Mouse (Mus musculus) embryonic facial prominence, embryonic 12.5 days (tissue): ENCODE data around the gene Eef1akmt4. TPM values are rescaled to one million over a fixed set of nuclear protein-coding genes. Genes with fewer than 3 reads are reported as not detected.

ENCODE experiments used
- ATAC-seq: fragments of 200-750 bp; cut with Nextera tagmentation; 2 replicates; pipeline ENCODE4 v1.8.0; 2017; ENCODE audit not compliant: insufficient number of reproducible peaks, insufficient read depth, low FRiP score, low TSS enrichment
- H3K27ac ChIP-seq: fragments of 300-500 bp; sonication (generic); 2 replicates; pipeline ENCODE4 v1.5.1; 2016; ENCODE audit warnings: mild to moderate bottlenecking
- H3K27me3 ChIP-seq: fragments of 300-500 bp; sonication (generic); 2 replicates; pipeline ENCODE4 v1.6.1; 2016; ENCODE audit warnings: mild to moderate bottlenecking, moderate library complexity
- H3K36me3 ChIP-seq: fragments of 300-500 bp; sonication (generic); 2 replicates; pipeline ENCODE4 v1.6.1; 2016; ENCODE audit warnings: mild to moderate bottlenecking
- H3K4me1 ChIP-seq: fragments of 300-500 bp; sonication (generic); 2 replicates; pipeline ENCODE4 v1.6.1; 2016
- H3K4me2 ChIP-seq: fragments of 300-500 bp; sonication (generic); replicated peaks from 2 replicates; pipeline ENCODE4 v1.6.1; 2016; ENCODE audit warnings: mild to moderate bottlenecking, moderate library complexity
- H3K4me3 ChIP-seq: fragments of 300-500 bp; sonication (generic); 2 replicates; pipeline ENCODE4 v1.5.1; 2016; ENCODE audit warnings: mild to moderate bottlenecking
- H3K9ac ChIP-seq: fragments of 300-500 bp; sonication (generic); 2 replicates; pipeline ENCODE4 v1.6.1; 2016; ENCODE audit warnings: mild to moderate bottlenecking, moderate library complexity
- H3K9me3 ChIP-seq: fragments of 300-500 bp; sonication (generic); 2 replicates; pipeline ENCODE4 v1.6.1; 2016; ENCODE audit warnings: mild to moderate bottlenecking, moderate library complexity
- WGBS: fragments of 180-500 bp; shearing (Covaris S2); methylation state at CpG from one replicate; pipeline ENCODE4 v1.1.7; 2016; 5-methylcytosine and 5-hydroxymethylcytosine counted together
- polyA plus RNA-seq: library from polyadenylated mRNA; unstranded; fragments of >200 nt; fragmentation: Nextera tagmentation; extraction: Ambion mirVana; gene quantifications from 2 replicates; pipeline ENCODE4 v1.2.1, GENCODE M21; 2016

Eef1akmt4 gene
- polyA plus RNA-seq, 1 experiment from 2014 or later: 31.4 TPM

DNA sequence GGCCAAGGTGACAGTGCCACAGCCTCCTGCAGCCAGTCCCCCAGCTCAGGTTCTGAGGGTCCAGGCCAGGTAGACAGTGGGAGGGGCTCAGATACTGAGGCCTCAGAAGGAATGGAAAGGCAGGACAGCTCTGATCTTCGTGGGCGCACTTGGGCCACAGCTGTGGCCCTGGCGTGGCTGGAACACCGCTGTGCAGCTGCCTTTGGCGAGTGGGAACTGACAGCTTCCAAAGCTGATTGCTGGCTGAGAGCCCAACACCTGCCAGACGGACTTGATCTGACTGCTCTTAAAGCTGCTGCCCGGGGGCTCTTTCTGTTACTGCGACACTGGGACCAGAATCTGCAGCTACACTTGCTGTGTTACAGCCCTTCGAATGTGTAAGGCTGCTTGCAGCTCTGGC lies 6.7 kb upstream of the Eef1akmt4 start:
- H3K4me2 ChIP-seq: no peak overlapping the region
- H3K27ac ChIP-seq: no peak overlapping the region
- WGBS: 84% methylated on average over 9 of the region's 9 CpGs
- ATAC-seq: no peak
- H3K36me3 ChIP-seq: peaks cover 40% of the 10 kb centered on the region
- H3K9ac ChIP-seq: no peak overlapping the region
- H3K27me3 ChIP-seq: no peaks in the 10 kb centered on the region
- H3K4me3 ChIP-seq: no peak overlapping the region
- H3K9me3 ChIP-seq: no peaks in the 10 kb centered on the region
- peaks cover 3% of the 10 kb centered on the region; the same call in 1 of the 2 replicates for H3K4me1 ChIP-seq

DNA sequence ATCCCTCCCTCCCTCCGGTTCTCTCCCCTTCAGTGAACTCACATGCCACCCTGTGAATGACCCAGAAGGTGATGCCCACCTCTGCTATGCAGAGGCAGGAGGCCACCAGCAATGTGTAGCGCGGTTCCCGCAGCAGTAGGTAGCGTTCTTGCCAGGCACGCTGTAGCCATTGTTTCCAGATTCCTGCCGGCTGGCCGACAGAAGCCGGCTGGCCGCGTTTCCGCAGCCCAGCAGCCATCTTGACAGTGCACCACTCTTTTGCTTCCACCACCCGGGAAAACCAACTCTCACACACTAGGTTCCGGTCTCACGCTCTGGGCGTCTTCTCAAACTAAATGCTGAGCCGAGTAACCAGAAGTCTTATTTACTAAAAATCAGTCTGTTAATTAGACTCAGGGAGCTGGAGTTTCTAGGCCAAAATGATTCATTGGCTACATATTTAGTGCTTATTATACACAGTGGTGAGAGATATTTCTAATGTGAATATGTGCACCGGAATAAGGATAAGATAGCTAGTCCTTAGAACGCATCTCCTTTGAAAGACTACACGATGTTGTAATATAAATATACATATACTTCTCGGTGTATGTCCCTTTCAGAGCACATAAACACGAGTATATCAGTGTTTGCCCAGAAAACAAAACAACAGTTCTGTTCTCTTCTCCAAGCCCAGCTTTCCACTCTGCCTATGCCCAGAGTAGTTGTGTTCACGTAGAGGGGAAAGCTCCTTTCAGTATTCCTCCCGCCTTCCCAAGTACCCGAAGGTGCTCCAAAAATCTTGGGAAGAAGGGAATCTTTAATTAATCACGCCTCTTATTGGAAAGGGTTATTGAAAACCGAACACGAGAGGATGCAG lies 664 bp upstream of the Eef1akmt4 start:
- WGBS: under 1% methylated on average over 28 of the region's 28 CpGs
- ATAC-seq: no peak
- Histone ChIP-seq H3K4me2 (peak overlapping the region; percentile 93), H3K4me1 (peaks cover 10% of the 10 kb centered on the region; the same call in 1 of the 2 replicates), H3K27ac (peak overlapping the region; percentile 74), H3K4me3 (peak overlapping the region; percentile 63), H3K27me3 (no peaks in the 10 kb centered on the region), H3K9me3 (no peaks in the 10 kb centered on the region), H3K36me3 (peaks cover 23% of the 10 kb centered on the region), H3K9ac (peak overlapping the region; percentile 77)

DNA sequence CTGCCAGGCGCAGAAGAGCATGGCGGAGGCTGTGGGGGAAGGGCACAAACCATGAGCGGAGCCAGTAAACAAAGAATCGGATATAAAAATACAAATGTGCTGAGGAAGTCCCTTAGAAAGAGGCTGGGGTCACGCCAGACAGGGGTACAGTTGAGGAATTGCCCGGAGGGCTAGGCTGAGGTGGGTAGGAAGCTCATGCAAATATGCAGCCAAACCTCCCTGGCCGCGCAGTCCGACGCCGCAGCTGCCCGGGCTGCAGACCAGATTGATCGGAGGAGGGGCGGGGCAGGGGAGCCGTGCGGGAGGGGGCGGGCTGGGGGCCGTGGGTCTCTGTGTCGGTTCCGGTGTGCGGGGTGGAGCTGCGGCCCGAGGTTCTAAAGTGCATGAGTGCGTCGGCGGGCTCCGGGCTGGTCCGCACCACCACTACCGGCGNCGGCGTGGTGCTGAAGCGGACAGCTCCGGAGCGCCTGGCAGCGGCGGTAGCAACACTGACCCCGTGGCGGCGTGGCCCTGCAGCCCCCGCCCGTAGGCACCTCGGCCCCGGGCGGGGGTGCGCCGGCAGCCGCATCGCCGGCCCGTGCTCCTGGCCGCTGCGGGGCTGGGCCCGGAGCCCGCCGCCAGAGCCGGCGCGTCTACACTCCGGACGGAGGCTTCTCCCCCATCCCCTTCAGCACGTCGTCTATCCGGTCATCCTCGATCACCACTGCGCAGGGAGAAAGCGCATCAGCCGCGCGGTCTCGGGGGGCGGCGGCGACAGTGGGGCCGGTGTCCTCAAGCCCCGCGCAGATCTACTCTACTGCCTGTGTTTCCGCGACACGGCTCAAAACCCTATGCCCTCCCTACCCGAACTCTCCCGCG lies 8.4 kb downstream of the Eef1akmt4 start:
- ATAC-seq: peak; percentile 29; the same call in 1 of the 2 replicates
- Histone ChIP-seq H3K4me3 (peak overlapping the region; percentile 68), H3K9ac (no peak overlapping the region; the same call in 1 of the 2 replicates), H3K27ac (no peak overlapping the region), H3K4me2 (peak overlapping the region; percentile 91), H3K4me1 (peaks cover 21% of the 10 kb centered on the region), H3K9me3 (no peaks in the 10 kb centered on the region), H3K27me3 (peaks cover 29% of the 10 kb centered on the region), H3K36me3 (peaks cover 8% of the 10 kb centered on the region)
- 3% methylated on average over 69 of the region's 83 CpGs for WGBS

DNA sequence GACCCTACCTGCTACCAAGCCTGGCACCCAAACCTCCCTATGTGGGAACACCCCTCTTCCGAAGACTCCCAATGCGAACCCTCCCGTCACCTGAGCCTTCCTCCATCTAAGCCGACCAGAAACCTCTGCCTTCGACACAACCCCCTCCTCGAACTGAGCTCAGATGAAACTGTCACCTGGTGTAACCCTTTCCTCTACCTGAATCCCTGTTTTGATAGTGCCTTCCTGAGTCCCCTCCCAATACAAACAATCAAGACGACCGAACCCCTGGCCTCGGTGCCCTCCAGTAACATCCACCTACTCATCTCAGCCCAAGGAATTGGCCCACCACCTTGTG lies 9.0 kb downstream of the Eef1akmt4 start:
- Histone ChIP-seq H3K36me3 (peaks cover 8% of the 10 kb centered on the region), H3K27me3 (peaks cover 29% of the 10 kb centered on the region), H3K4me2 (peak overlapping the region; percentile 91), H3K4me3 (peak overlapping the region; percentile 68), H3K9ac (peak overlapping the region; percentile 68), H3K9me3 (no peaks in the 10 kb centered on the region), H3K27ac (no peak overlapping the region), H3K4me1 (peaks cover 21% of the 10 kb centered on the region)
- ATAC-seq: no peak
- under 1% methylated on average over 9 of the region's 9 CpGs for WGBS

DNA sequence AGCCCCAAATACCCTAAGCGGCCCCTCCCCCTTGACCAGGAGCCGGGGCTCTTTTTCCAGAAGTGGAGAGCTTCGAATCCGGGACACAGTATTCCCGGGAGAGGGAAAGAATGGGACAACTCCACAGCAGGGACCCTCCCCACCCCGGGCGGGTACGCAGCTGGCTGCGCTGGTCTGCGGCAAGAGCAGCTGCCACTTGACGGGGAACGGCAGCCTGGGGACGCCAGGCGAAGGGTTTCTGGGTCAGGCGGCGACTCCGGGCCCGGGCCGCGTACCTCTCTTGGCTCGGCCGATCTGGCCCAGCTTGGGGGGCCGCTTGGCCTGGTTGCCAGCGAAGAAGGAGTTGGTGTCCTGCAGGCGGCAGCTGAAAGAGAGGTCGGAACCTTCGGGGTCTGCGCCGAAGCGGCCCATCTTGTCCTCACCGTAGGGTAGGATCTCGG lies 9.4 kb downstream of the Eef1akmt4 start:
- H3K9me3 ChIP-seq: no peaks in the 10 kb centered on the region
- peak; percentile 7; the same call in 1 of the 2 replicates for ATAC-seq
- H3K27ac ChIP-seq: 0 out of 2 replicates have a peak overlapping the region, but pooled peaks have one; percentile 23
- peak overlapping the region; percentile 68 for H3K4me3 ChIP-seq
- H3K27me3 ChIP-seq: peaks cover 29% of the 10 kb centered on the region
- H3K4me2 ChIP-seq: peak overlapping the region; percentile 91
- H3K36me3 ChIP-seq: peaks cover 8% of the 10 kb centered on the region
- H3K4me1 ChIP-seq: peaks cover 21% of the 10 kb centered on the region
- H3K9ac ChIP-seq: peak overlapping the region; percentile 68
- WGBS: under 1% methylated on average over 32 of the region's 32 CpGs

DNA sequence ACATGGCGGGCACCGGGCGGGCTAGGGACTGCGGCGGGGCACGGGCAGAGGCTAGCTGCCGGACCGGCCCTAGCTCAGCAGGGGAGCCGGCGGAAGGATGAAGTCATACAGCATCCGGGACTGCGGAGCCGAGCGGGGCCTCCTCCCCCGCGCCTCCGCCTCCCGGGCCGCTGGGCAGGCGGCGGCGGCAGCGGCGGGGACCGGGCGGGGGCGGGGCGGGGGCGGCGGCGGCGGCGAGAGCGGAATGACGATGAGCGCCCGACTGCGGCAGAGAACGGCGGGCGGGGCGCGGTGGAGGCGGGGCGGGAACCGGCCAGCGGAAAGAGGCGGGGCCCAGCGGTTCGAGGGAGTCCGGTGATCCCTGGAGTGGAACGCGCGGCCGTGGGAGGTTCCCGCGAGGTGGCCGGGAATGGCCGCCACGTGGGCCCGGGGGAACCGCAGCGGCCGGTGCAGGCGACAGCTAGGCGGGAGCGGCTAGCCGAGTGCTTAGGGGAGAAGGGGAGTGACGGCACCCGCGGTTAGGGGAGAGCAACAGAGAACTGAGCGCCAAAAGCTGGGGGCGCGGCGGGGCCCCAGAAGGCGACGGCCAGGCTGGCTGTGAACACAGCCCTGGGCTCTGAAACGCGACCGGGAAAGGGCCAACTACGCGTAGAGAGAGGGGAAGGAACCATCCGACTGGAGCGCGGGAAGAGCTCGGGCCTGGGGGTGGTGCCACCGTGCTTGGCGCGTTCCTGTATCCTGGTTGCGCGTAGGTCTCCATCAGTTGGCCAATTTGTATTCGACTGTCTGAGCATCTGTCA lies 10.0 kb downstream of the Eef1akmt4 start, which contains the start of gene Camk2n2:
Camk2n2 (minus strand) TSS at position 97 of the 800 bp plus-strand sequence.
- H3K36me3 ChIP-seq: peaks cover 8% of the 10 kb centered on the region
- peak within 1 kb of the TSS; percentile 68 for H3K4me3 ChIP-seq
- ATAC-seq: peak; percentile 32
- WGBS: 1% methylated on average over 73 of the region's 92 CpGs
- H3K4me1 ChIP-seq: peaks cover 21% of the 10 kb centered on the region
- H3K9ac ChIP-seq: peak within 1 kb of the TSS; percentile 68
- H3K9me3 ChIP-seq: no peaks in the 10 kb centered on the region
- H3K27me3 ChIP-seq: peaks cover 29% of the 10 kb centered on the region
- H3K27ac ChIP-seq: peak within 1 kb of the TSS; percentile 67
- H3K4me2 ChIP-seq: peak within 1 kb of the TSS; percentile 91

DNA sequence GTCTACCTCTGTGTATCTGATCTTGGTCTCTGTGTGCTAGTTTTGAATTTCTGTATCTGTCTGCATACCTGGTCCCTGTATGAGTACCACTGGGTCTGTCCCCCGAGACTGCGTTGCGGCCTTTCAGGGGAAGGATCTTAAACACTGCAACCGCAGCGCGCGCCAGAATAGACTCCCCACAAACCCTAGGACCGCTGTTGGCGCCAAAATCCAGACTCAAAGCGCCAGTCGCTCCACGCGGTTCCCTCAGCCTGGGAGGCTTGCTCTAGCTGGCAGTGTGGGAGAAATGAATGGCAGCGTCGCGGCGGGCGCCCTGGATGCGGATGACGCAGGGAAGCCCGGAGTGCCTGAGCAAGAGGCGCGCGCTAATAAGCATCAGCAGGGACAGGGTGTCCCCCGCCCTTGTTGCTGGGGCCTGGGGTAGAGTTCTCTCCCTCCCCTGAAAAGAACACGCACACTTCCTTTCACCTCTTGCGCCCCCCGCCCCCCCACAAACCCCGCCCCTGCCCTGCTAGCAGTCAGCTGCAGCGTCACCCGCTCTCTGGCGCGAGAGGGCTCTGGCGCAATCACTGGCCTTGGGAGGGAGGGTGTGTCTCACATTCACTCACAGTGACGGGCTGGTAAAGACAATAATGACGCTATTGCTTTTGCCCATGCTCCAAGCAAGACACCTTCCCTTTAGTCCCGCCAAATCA lies 10.7 kb downstream of the Eef1akmt4 start:
- Histone ChIP-seq H3K9me3 (no peaks in the 10 kb centered on the region), H3K27ac (peak overlapping the region; percentile 67), H3K4me2 (peak overlapping the region; percentile 91), H3K4me1 (peaks cover 21% of the 10 kb centered on the region), H3K27me3 (peaks cover 29% of the 10 kb centered on the region), H3K36me3 (peaks cover 8% of the 10 kb centered on the region), H3K4me3 (peak overlapping the region; percentile 68), H3K9ac (peak overlapping the region; percentile 68)
- WGBS: 0% methylated on average over 34 of the region's 37 CpGs
- ATAC-seq: peak; percentile 37

DNA sequence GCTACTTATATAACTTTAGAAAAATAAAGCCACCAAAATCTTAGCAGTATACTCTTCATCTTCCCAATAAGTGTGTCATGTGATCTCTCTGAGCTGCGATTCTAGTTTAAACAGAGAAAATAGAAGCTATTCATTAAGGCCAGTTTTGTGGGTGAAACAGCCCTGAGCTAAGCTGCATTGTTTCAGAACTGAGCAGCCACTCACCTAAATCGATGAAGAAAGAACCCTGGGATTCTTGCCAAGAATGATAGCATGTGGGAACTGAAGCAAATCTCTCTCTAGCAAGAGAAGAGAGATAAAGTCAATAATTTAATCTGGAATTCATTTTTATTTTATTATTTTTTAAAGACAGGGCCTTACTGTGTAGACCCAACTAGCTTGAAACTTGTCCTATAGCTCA lies 11.8 kb downstream of the Eef1akmt4 start:
- H3K9me3 ChIP-seq: no peaks in the 10 kb centered on the region
- H3K27me3 ChIP-seq: peaks cover 29% of the 10 kb centered on the region
- peaks cover 3% of the 10 kb centered on the region; the same call in 1 of the 2 replicates for H3K36me3 ChIP-seq
- H3K9ac ChIP-seq: no peak overlapping the region
- WGBS: 55% methylated on average over 2 of the region's 2 CpGs
- H3K27ac ChIP-seq: no peak overlapping the region
- no peak overlapping the region for H3K4me2 ChIP-seq
- no peak for ATAC-seq
- H3K4me3 ChIP-seq: no peak overlapping the region
- peaks cover 21% of the 10 kb centered on the region for H3K4me1 ChIP-seq

DNA sequence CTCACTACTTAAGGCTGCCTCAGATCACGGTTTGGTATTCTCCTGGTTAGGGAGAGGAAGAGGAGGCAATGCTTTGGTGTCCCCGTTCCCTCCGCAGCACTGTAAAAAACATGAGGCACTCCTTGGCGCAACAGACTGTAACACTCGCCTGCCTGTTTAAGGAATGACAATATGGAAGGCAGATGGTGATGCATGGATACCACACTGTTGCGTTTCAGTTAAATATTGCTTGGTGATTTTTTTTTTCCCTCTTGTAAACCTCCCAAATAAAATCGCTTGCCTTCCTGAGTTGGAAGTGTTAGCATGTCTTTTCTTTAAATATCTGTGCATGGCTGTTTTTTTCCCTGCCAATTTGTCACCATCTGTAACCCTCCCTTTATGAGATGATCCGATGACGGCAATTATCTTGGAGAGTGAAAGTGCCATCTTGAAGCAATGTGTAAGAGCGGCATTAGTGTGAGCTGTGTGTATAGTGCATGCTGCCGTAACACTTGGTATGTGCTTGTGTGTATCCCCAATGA lies 17.5 kb downstream of the Eef1akmt4 start:
- Histone ChIP-seq H3K9me3 (no peaks in the 10 kb centered on the region), H3K36me3 (no peaks in the 10 kb centered on the region), H3K4me3 (no peak overlapping the region), H3K4me1 (no peaks in the 10 kb centered on the region), H3K9ac (no peak overlapping the region), H3K27me3 (peaks cover 11% of the 10 kb centered on the region), H3K27ac (no peak overlapping the region), H3K4me2 (peak overlapping the region; percentile 93; the same call in 1 of the 2 replicates)
- no peak for ATAC-seq
- WGBS: 49% methylated on average over 11 of the region's 11 CpGs

DNA sequence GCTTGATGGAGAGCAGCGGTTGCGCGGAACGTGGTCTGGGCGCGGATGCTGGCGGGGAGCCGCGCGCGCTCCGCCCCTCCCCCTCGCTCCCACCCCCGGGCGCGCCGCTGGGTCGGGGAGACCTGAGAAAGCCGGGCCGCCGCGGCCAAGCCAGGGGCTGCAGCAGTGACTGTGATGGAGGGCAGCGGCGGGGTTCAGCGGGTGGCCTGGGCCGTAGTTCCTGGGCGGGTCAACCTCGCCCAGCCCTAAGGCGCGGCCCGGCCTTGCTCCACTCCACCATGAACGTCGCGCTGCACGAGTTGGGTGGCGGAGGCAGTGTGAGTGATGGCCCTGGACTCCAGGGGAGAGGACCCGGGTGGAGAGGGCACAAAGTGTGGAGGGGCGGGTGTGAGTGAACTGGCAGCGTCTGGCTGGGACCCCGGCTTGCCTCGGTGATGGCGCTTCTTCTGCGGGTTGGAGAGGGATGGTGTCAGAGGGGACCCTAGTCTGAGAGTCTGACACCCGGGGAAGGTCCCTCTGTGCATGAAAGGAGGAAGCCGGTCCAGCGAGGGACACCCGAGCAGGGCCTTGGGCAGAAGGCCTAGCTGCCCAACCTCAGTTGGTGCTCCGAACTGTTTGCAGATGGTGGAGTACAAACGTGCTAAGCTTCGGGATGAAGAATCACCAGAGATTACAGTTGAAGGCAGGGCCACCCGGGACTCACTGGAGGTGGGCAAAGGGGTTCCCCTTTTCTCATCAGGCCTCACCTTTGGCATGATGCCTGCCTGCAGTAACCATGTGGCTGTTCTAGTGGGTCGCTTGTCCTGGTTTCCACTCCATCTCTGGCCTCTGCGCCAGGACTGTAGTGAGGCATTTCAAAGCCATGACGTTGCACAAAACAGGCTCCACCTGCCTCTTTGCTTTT lies 18.6 kb downstream of the Eef1akmt4 start, which contains the start of gene Ece2:
Ece2 (plus strand) TSS at position 98 of the 904 bp plus-strand sequence.
- peak; percentile 56 for ATAC-seq
- Histone ChIP-seq H3K27me3 (peaks cover 11% of the 10 kb centered on the region), H3K27ac (no peak within 1 kb of the TSS), H3K9me3 (no peaks in the 10 kb centered on the region), H3K4me1 (no peaks in the 10 kb centered on the region), H3K4me2 (peak within 1 kb of the TSS; percentile 93), H3K36me3 (no peaks in the 10 kb centered on the region), H3K4me3 (peak within 1 kb of the TSS; percentile 50), H3K9ac (peak within 1 kb of the TSS; percentile 67)
- WGBS: 8% methylated on average over 54 of the region's 54 CpGs
